Mouse (Mus musculus) stomach, embryonic 16.5 days (tissue): Measurements from ENCODE around the gene Gpbp1. TPM values are rescaled to one million over a fixed set of nuclear protein-coding genes. Genes with fewer than 3 reads are reported as not detected.

Experiments
- ATAC-seq: fragments of 200-750 bp; cut with Nextera tagmentation; 2 replicates; pipeline ENCODE4 v1.8.0; 2017; ENCODE audit warnings: moderate number of reproducible peaks, moderate TSS enrichment; ENCODE audit not compliant: insufficient read depth, low FRiP score
- H3K27ac ChIP-seq: fragments of 300-500 bp; sonication (generic); 2 replicates; pipeline ENCODE4 v1.5.1; 2014; ENCODE audit warnings: low read length
- H3K27me3 ChIP-seq: fragments of 300-500 bp; sonication (generic); 2 replicates; pipeline ENCODE4 v1.6.1; 2014; ENCODE audit warnings: low read length, control low read depth, mixed read lengths; ENCODE audit not compliant: control insufficient read depth, insufficient read depth
- H3K36me3 ChIP-seq: fragments of 300-500 bp; sonication (generic); 2 replicates; pipeline ENCODE4 v1.6.1; 2014; ENCODE audit warnings: low read length; ENCODE audit not compliant: control insufficient read depth, insufficient read depth
- H3K4me1 ChIP-seq: fragments of 300-500 bp; sonication (generic); 2 replicates; pipeline ENCODE4 v1.6.1; 2014; ENCODE audit warnings: low read length, control low read depth, mixed read lengths; ENCODE audit not compliant: control insufficient read depth, insufficient read depth
- H3K4me2 ChIP-seq: fragments of 300-500 bp; sonication (generic); 2 replicates; pipeline ENCODE4 v1.6.1; 2014; ENCODE audit warnings: low read depth, low read length, mixed read lengths
- H3K4me3 ChIP-seq: fragments of 300-500 bp; sonication (generic); replicated peaks from 2 replicates; pipeline ENCODE4 v1.5.1; 2014; ENCODE audit warnings: mild to moderate bottlenecking, low read length
- H3K9ac ChIP-seq: fragments of 300-500 bp; sonication (generic); 2 replicates; pipeline ENCODE4 v1.6.1; 2014; ENCODE audit warnings: low read length
- H3K9me3 ChIP-seq: fragments of 300-500 bp; sonication (generic); replicated peaks from 2 replicates; pipeline ENCODE4 v1.6.1; 2016; ENCODE audit warnings: low read length, control low read depth; ENCODE audit not compliant: control insufficient read depth
- WGBS: fragments of 180-500 bp; shearing (Covaris S2); extraction: QIAGEN DNeasy Blood & Tissue Kit; methylation state at CpG from one replicate; pipeline ENCODE4 v1.1.7; 2014; 5-methylcytosine and 5-hydroxymethylcytosine counted together
- polyA plus RNA-seq: library from polyadenylated mRNA; unstranded; fragments of >200 nt; fragmentation: Nextera tagmentation; extraction: Ambion mirVana; gene quantifications from 2 replicates; pipeline ENCODE4 v1.2.1, GENCODE M21; 2015

Gpbp1 gene
- polyA plus RNA-seq, 1 experiment from 2014 or later, result 77.7 TPM

- Histone ChIP-seq H3K36me3 (no peaks in the 10 kb centered on the region), H3K27me3 (no peaks in the 10 kb centered on the region), H3K27ac (no peak overlapping the region), H3K4me2 (no peak overlapping the region), H3K4me1 (no peaks in the 10 kb centered on the region; the same call in 1 of the 2 replicates), H3K9ac (no peak overlapping the region), H3K4me3 (no peak overlapping the region), H3K9me3 (no peaks in the 10 kb centered on the region)
- no peak; the same call in 1 of the 2 replicates for ATAC-seq
- WGBS, result 57% methylated on average over 2 of the region's 2 CpGs
Measured at GRCm38 (mm10) chr13:111418087-111418486, 71.8 kb downstream of the Gpbp1 start.

GRCm38 (mm10) chr13:111413156-111413555 is 76.8 kb downstream of the Gpbp1 start:
- Histone ChIP-seq H3K4me2 (no peak overlapping the region), H3K36me3 (no peaks in the 10 kb centered on the region), H3K9me3 (no peaks in the 10 kb centered on the region), H3K27ac (no peak overlapping the region), H3K27me3 (no peaks in the 10 kb centered on the region), H3K4me1 (no peaks in the 10 kb centered on the region; the same call in 1 of the 2 replicates), H3K9ac (no peak overlapping the region), H3K4me3 (no peak overlapping the region)
- 29% methylated on average over 4 of the region's 4 CpGs for WGBS
- ATAC-seq, result no peak

GRCm38 (mm10) chr13:111410831-111411230 is 79.1 kb downstream of the Gpbp1 start:
- Histone ChIP-seq H3K4me2 (no peak overlapping the region), H3K9me3 (no peaks in the 10 kb centered on the region), H3K4me3 (no peak overlapping the region), H3K27ac (no peak overlapping the region), H3K36me3 (no peaks in the 10 kb centered on the region), H3K9ac (no peak overlapping the region; the same call in 1 of the 2 replicates), H3K27me3 (no peaks in the 10 kb centered on the region), H3K4me1 (peaks cover 3% of the 10 kb centered on the region; the same call in 1 of the 2 replicates)
- 2% methylated on average over 7 of the region's 7 CpGs for WGBS
- ATAC-seq, result no peak

GRCm38 (mm10) chr13:111406859-111407389 is 83.0 kb downstream of the Gpbp1 start:
- Histone ChIP-seq H3K36me3 (no peaks in the 10 kb centered on the region), H3K4me2 (no peak overlapping the region), H3K4me1 (peaks cover 3% of the 10 kb centered on the region; the same call in 1 of the 2 replicates), H3K9me3 (no peaks in the 10 kb centered on the region), H3K4me3 (no peak overlapping the region), H3K9ac (no peak overlapping the region), H3K27ac (no peak overlapping the region), H3K27me3 (no peaks in the 10 kb centered on the region)
- ATAC-seq, result no peak
- WGBS, result 35% methylated on average over 9 of the region's 9 CpGs

GRCm38 (mm10) chr13:111405956-111406355 is 84.0 kb downstream of the Gpbp1 start:
- H3K4me3 ChIP-seq, result no peak overlapping the region
- H3K27me3 ChIP-seq, result no peaks in the 10 kb centered on the region
- no peak overlapping the region for H3K4me2 ChIP-seq
- no peaks in the 10 kb centered on the region for H3K9me3 ChIP-seq
- H3K9ac ChIP-seq, result no peak overlapping the region
- 73% methylated on average over 3 of the region's 3 CpGs for WGBS
- H3K36me3 ChIP-seq, result no peaks in the 10 kb centered on the region
- no peak overlapping the region for H3K27ac ChIP-seq
- no peak for ATAC-seq
- H3K4me1 ChIP-seq, result peaks cover 3% of the 10 kb centered on the region; the same call in 1 of the 2 replicates

GRCm38 (mm10) chr13:111397600-111398151 is 92.2 kb downstream of the Gpbp1 start:
- Histone ChIP-seq H3K27me3 (no peaks in the 10 kb centered on the region), H3K9me3 (no peaks in the 10 kb centered on the region), H3K4me3 (no peak overlapping the region), H3K4me2 (0 out of 2 replicates have a peak overlapping the region, but pooled peaks have one; percentile 21), H3K36me3 (no peaks in the 10 kb centered on the region), H3K27ac (no peak overlapping the region), H3K4me1 (peaks cover 17% of the 10 kb centered on the region), H3K9ac (no peak overlapping the region)
- 8% methylated on average over 5 of the region's 5 CpGs for WGBS
- peak; percentile 85 for ATAC-seq

- Histone ChIP-seq H3K27ac (no peak overlapping the region; the same call in 1 of the 2 replicates), H3K9ac (no peak overlapping the region), H3K9me3 (no peaks in the 10 kb centered on the region), H3K4me2 (peak overlapping the region; percentile 21; the same call in 1 of the 2 replicates), H3K4me1 (peaks cover 17% of the 10 kb centered on the region), H3K27me3 (no peaks in the 10 kb centered on the region), H3K36me3 (no peaks in the 10 kb centered on the region), H3K4me3 (no peak overlapping the region)
- 20% methylated on average over 7 of the region's 7 CpGs for WGBS
- ATAC-seq, result peak; percentile 28; the same call in 1 of the 2 replicates
Measured at GRCm38 (mm10) chr13:111397061-111397460, 92.8 kb downstream of the Gpbp1 start.

- Histone ChIP-seq H3K9me3 (no peaks in the 10 kb centered on the region), H3K27ac (peak overlapping the region; percentile 26; the same call in 1 of the 2 replicates), H3K4me2 (no peak overlapping the region), H3K4me3 (no peak overlapping the region), H3K4me1 (peaks cover 17% of the 10 kb centered on the region), H3K9ac (no peak overlapping the region), H3K27me3 (no peaks in the 10 kb centered on the region), H3K36me3 (no peaks in the 10 kb centered on the region)
- WGBS, result 88% methylated on average over 7 of the region's 7 CpGs
- ATAC-seq, result no peak
Measured at GRCm38 (mm10) chr13:111395528-111395927, 94.4 kb downstream of the Gpbp1 start.

GRCm38 (mm10) chr13:111394904-111395303 is 95.0 kb downstream of the Gpbp1 start:
- Histone ChIP-seq H3K36me3 (no peaks in the 10 kb centered on the region), H3K4me1 (peaks cover 17% of the 10 kb centered on the region), H3K27me3 (no peaks in the 10 kb centered on the region), H3K9ac (no peak overlapping the region), H3K4me2 (no peak overlapping the region), H3K27ac (peak overlapping the region; percentile 25), H3K9me3 (no peaks in the 10 kb centered on the region), H3K4me3 (no peak overlapping the region)
- 39% methylated on average over 4 of the region's 4 CpGs for WGBS
- ATAC-seq, result no peak
